Mouse (Mus musculus) embryonic facial prominence, embryonic 15.5 days (tissue): ENCODE results near the gene Cryba2. TPM values are rescaled to one million over a fixed set of nuclear protein-coding genes. Genes with fewer than 3 reads are reported as not detected.

ENCODE experiments used
- microRNA counts: library from miRNA; unstranded; fragments of <30 nt; microRNA quantifications from one replicate; lab custom pipeline; 2016
- microRNA-seq: library from miRNA; unstranded; fragments of <30 nt; microRNA quantifications from one replicate; pipeline ENCODE4, GENCODE M21; 2016; ENCODE audit warnings: borderline number of aligned reads
- polyA plus RNA-seq: library from polyadenylated mRNA; unstranded; fragments of >200 nt; fragmentation: Nextera tagmentation; extraction: Ambion mirVana; gene quantifications from 2 replicates; pipeline ENCODE4 v1.2.1, GENCODE M21; 2015

The Cryba2 gene
- polyA plus RNA-seq, 1 experiment from 2014 or later: 1.8 TPM

MicroRNAs encoded within 50 kb of the gene (microRNA counts, 519-probe panel; counts per million panel counts)
- 2,730 counts per million, percentile 64 among the panel's probes with 10 or more counts for microRNA mmu-miR-375 (lab: Ali Mortazavi, UCI)

Small RNAs within 50 kb of the gene (microRNA-seq; reads per million reads assigned to microRNA genes)
- gene Mir375: 2,886 reads per million, percentile 85 among the genes with 10 or more reads in this experiment

Other genes with a start within 250 kb of the Cryba2 start
- 11.5 and 12.2 TPM in 2 replicates for gene Ttll4, start 231.4 kb downstream of the Cryba2 start, polyA plus RNA-seq
- gene Cyp27a1, start 179.6 kb downstream of the Cryba2 start, polyA plus RNA-seq: 16.9 and 17.0 TPM in 2 replicates
- gene Prkag3, start 143.9 kb downstream of the Cryba2 start, polyA plus RNA-seq: 5.7 and 7.5 TPM in 2 replicates
- 37.6 and 40.1 TPM in 2 replicates for gene Wnt6, start 121.3 kb downstream of the Cryba2 start, polyA plus RNA-seq
- gene Wnt10a, start 101.6 kb downstream of the Cryba2 start, polyA plus RNA-seq: 13.3 and 16.3 TPM in 2 replicates
- gene Cdk5r2, start 38.2 kb downstream of the Cryba2 start, polyA plus RNA-seq: 0.12 and 0.13 TPM in 2 replicates
- 0.24 and 0.43 TPM in 2 replicates for gene Fev, start 7.7 kb downstream of the Cryba2 start, polyA plus RNA-seq
- gene Cfap65, start 42.5 kb upstream of the Cryba2 start, polyA plus RNA-seq: 2.2 and 4.1 TPM in 2 replicates
- gene Ihh, start 58.5 kb upstream of the Cryba2 start, polyA plus RNA-seq: 1.6 and 1.7 TPM in 2 replicates
- 9.6 and 9.9 TPM in 2 replicates for gene Nhej1, start 232.1 kb upstream of the Cryba2 start, polyA plus RNA-seq
- gene Slc23a3, start 240.7 kb upstream of the Cryba2 start, polyA plus RNA-seq: 0.32 and 0.37 TPM in 2 replicates
- gene Cnppd1, start 249.6 kb upstream of the Cryba2 start, polyA plus RNA-seq: 45.3 TPM in 2 replicates
- 53.8 and 54.2 TPM in 2 replicates for gene Retreg2, start 249.6 kb upstream of the Cryba2 start, polyA plus RNA-seq